Mouse (Mus musculus): ENCODE data around the gene Dcdc2c. TPM values are rescaled to one million over a fixed set of nuclear protein-coding genes. Genes with fewer than 3 reads are reported as not detected.

Gene Dcdc2c
- polyA plus RNA-seq, 1 experiment, result not detected

- no peaks in the 10 kb centered on the region for H3K4me1 ChIP-seq
- TF ChIP-seq FLI1 (IDR thresholded peaks at IDR 0.05; ENCODE audit: low read length), result no peak
- no peak for TF ChIP-seq GATA1 (IDR thresholded peaks at IDR 0.05; ENCODE audit: borderline replicate concordance, low read length)
- no peaks in the 10 kb centered on the region for H3K9me3 ChIP-seq
- H3K36me3 ChIP-seq (replicated peaks; ENCODE audit: low read length), result no peaks in the 10 kb centered on the region
- no peak overlapping the region for H3K4me3 ChIP-seq (replicated peaks)
- no peaks in the 10 kb centered on the region for H3K27me3 ChIP-seq (replicated peaks)
Observed at GRCm38 (mm10) chr12:28482483-28483160, 69.6 kb downstream of the Dcdc2c start.

- Histone ChIP-seq H3K9me3 (peaks cover 18% of the 10 kb centered on the region), H3K4me3 (replicated peaks) (no peak overlapping the region), H3K36me3 (replicated peaks; ENCODE audit: low read length) (no peaks in the 10 kb centered on the region), H3K27me3 (replicated peaks) (no peaks in the 10 kb centered on the region), H3K4me1 (no peaks in the 10 kb centered on the region)
- TF ChIP-seq FLI1 (IDR thresholded peaks at IDR 0.05; ENCODE audit: low read length) (no peak), GATA1 (IDR thresholded peaks at IDR 0.05; ENCODE audit: borderline replicate concordance, low read length) (no peak)
Observed at GRCm38 (mm10) chr12:28460951-28461431, 91.2 kb downstream of the Dcdc2c start.

- Histone ChIP-seq H3K4me1 (no peaks in the 10 kb centered on the region), H3K4me3 (replicated peaks) (no peak overlapping the region), H3K9me3 (peaks cover 18% of the 10 kb centered on the region), H3K36me3 (replicated peaks; ENCODE audit: low read length) (no peaks in the 10 kb centered on the region), H3K27me3 (replicated peaks) (no peaks in the 10 kb centered on the region)
- no peak for TF ChIP-seq FLI1 (IDR thresholded peaks at IDR 0.05; ENCODE audit: low read length)
- no peak for TF ChIP-seq GATA1 (IDR thresholded peaks at IDR 0.05; ENCODE audit: borderline replicate concordance, low read length)
Observed at GRCm38 (mm10) chr12:28460523-28460922, 91.7 kb downstream of the Dcdc2c start.

DNA sequence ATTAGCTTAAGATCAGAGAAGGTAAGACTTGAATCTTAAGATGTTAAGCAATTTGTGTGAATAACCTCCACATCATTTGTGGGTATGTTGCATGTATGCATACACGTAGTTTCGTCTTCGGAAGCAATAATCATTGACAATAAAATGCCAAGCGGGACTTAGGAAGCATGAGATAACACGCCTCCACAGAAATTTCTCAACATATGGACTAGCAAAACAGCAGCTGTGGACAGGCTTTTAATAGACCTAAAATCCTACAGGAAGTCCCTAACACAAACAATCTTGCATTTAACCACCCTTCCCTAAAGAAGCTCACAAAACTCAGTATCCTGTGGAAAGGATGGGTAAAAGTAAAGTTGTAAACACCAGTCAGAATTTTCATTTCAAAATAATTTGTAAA, 93.4 kb downstream of the Dcdc2c start:
- Histone ChIP-seq H3K4me1 (no peaks in the 10 kb centered on the region), H3K4me3 (replicated peaks) (no peak overlapping the region), H3K9me3 (peaks cover 18% of the 10 kb centered on the region)

GRCm38 (mm10) chr12:28436536-28436935, 115.7 kb downstream of the Dcdc2c start:
- Histone ChIP-seq H3K9me3 (0 out of 2 replicates have a peak, but pooled peaks cover 3% of the 10 kb centered on the region), H3K4me3 (replicated peaks) (no peak overlapping the region), H3K36me3 (replicated peaks; ENCODE audit: low read length) (no peaks in the 10 kb centered on the region), H3K4me1 (no peaks in the 10 kb centered on the region), H3K27me3 (replicated peaks) (peaks cover 2% of the 10 kb centered on the region)
- no peak for TF ChIP-seq GATA1 (IDR thresholded peaks at IDR 0.05; ENCODE audit: borderline replicate concordance, low read length)
- TF ChIP-seq FLI1 (IDR thresholded peaks at IDR 0.05; ENCODE audit: low read length), result no peak

More for the DNA sequence above, 93.4 kb downstream of the Dcdc2c start:
- Histone ChIP-seq H3K27me3 (replicated peaks) (no peaks in the 10 kb centered on the region), H3K36me3 (replicated peaks; ENCODE audit: low read length) (no peaks in the 10 kb centered on the region)
- no peak for TF ChIP-seq GATA1 (IDR thresholded peaks at IDR 0.05; ENCODE audit: borderline replicate concordance, low read length)
- TF ChIP-seq FLI1 (IDR thresholded peaks at IDR 0.05; ENCODE audit: low read length), result no peak

DNA sequence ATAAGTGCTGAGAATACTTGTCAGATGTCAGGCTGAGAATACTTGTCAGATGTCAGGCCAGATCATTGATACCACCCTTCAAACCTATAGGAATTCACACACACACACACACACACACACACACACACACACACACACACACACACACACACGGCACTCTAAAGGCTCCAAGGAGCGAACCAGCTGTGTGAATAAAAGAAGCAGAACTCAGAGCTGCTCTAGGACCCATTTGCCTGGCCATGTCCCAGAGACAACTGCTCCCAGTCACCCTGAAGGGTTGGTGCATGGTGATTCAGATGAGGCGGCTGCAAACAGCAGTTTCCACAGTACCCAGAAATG, 119.5 kb downstream of the Dcdc2c start:
- TF ChIP-seq GATA1 (IDR thresholded peaks at IDR 0.05; ENCODE audit: borderline replicate concordance, low read length), result no peak
- TF ChIP-seq FLI1 (IDR thresholded peaks at IDR 0.05; ENCODE audit: low read length), result no peak
- Histone ChIP-seq H3K9me3 (0 out of 2 replicates have a peak, but pooled peaks cover 3% of the 10 kb centered on the region), H3K4me3 (replicated peaks) (no peak overlapping the region), H3K27me3 (replicated peaks) (peaks cover 2% of the 10 kb centered on the region), H3K36me3 (replicated peaks; ENCODE audit: low read length) (no peaks in the 10 kb centered on the region), H3K4me1 (no peaks in the 10 kb centered on the region)

DNA sequence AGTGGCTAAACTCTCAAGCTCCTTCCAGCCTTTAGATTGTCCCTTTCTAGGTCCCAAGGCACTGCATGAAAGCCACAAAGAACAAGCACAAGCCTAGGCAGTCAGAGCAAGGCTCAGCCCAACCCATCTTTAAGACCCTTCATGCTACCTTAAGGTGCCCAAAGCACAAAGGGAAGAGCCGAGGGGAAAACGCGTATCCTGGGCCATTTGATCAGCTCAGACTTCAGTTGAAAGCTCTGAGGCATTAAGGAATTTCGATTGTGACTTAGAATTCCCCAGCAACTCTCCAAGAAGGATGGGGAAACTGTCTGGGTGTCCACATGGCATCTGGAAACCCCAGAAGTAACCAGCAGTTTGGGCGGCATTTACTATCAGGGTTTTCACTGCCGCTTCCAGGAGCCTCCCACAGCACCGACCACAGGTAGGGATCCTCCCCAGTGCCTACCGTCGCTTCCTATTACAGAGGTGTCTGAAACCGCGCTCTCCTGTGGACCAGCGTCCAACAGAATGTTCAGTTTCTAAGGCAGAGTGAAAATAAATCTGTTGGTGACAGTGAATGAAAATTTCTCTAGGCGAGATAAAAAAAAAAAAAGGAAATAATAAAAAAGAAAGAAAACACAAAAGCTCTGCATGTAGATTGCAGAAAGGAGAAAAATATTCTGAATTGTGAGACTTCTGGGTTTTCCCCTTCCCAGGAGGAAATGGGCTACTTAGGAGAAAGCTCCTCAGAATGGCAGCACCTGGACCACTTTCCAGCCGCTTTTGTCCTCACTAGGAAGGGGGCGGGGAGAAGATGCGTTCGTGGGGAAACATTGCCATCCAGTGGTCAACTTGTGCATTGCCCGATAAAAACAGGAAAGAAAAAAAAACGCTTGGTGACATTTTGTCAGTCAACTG, 120.1 kb downstream of the Dcdc2c start:
- H3K27me3 ChIP-seq (replicated peaks), result peaks cover 2% of the 10 kb centered on the region
- H3K4me1 ChIP-seq, result no peaks in the 10 kb centered on the region
- TF ChIP-seq GATA1 (IDR thresholded peaks at IDR 0.05; ENCODE audit: borderline replicate concordance, low read length) (no peak), FLI1 (IDR thresholded peaks at IDR 0.05; ENCODE audit: low read length) (no peak)
- no peaks in the 10 kb centered on the region for H3K36me3 ChIP-seq (replicated peaks; ENCODE audit: low read length)
- peak overlapping the region; percentile 33 for H3K4me3 ChIP-seq (replicated peaks)
- H3K9me3 ChIP-seq, result 0 out of 2 replicates have a peak, but pooled peaks cover 3% of the 10 kb centered on the region

GRCm38 (mm10) chr12:28429856-28430255, 122.3 kb downstream of the Dcdc2c start:
- Histone ChIP-seq H3K9me3 (0 out of 2 replicates have a peak, but pooled peaks cover 3% of the 10 kb centered on the region), H3K4me1 (no peaks in the 10 kb centered on the region), H3K27me3 (replicated peaks) (peaks cover 2% of the 10 kb centered on the region), H3K4me3 (replicated peaks) (no peak overlapping the region), H3K36me3 (replicated peaks; ENCODE audit: low read length) (no peaks in the 10 kb centered on the region)
- TF ChIP-seq GATA1 (IDR thresholded peaks at IDR 0.05; ENCODE audit: borderline replicate concordance, low read length) (no peak), FLI1 (IDR thresholded peaks at IDR 0.05; ENCODE audit: low read length) (no peak)

DNA sequence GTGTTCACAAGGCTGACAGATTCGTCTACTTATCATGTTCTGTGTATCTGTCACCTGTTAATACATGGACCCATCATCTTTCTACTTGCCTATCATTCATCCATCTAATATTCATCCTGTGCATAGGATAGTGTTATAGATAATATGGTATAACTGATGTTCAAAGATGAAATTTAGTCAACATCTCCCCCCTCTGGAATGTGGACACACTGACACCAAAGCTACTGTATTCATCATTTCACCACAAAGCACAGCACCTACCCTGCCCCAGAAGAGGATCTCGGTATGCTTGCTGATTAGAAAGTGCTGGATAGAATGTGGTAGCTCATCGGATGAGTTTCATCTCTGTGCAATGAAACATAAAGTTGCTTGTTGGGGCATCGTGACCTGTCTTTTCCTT, 135.2 kb downstream of the Dcdc2c start:
- Histone ChIP-seq H3K36me3 (replicated peaks; ENCODE audit: low read length) (no peaks in the 10 kb centered on the region), H3K4me3 (replicated peaks) (no peak overlapping the region), H3K9me3 (peaks cover 1% of the 10 kb centered on the region; the same call in 1 of the 2 replicates), H3K27me3 (replicated peaks) (no peaks in the 10 kb centered on the region), H3K4me1 (no peaks in the 10 kb centered on the region)
- TF ChIP-seq GATA1 (IDR thresholded peaks at IDR 0.05; ENCODE audit: borderline replicate concordance, low read length) (no peak), FLI1 (IDR thresholded peaks at IDR 0.05; ENCODE audit: low read length) (no peak)
